8 mouse cellular contexts compared by ENCODE assay signal in genomic region chr8:126474299-126475187, GRCm38 (mm10). TPM values are rescaled to one million over a fixed set of nuclear protein-coding genes. Genes with fewer than 3 reads are reported as not detected.
DNase-seq lines count a peak whose midpoint lies in the region; ATAC-seq lines count a peak whose summit lies in the region.

Gene Tarbp1, minus strand, starts transcription at chr8:126475065.

- H3K4me1 ChIP-seq in embryonic facial prominence, embryonic 11.5 days (ENCODE audit: control insufficient read depth, insufficient read depth, low read length) = no peaks in the 10 kb centered on the region
- peaks cover 4% of the 10 kb centered on the region for H3K4me1 ChIP-seq in midbrain, embryonic 11.5 days (ENCODE audit: control insufficient read depth, insufficient read depth, low read length)

- intact Hi-C loops in left cerebral cortex, postnatal 4 days (cut with DNase I) = loop anchor here (10.0 kb wide), 1 partner anchor 520 kb away; no protein-coding TSS in a partner anchor

- peak; percentile 95 for DNase-seq in adrenal gland, postnatal 14 days
- DNase-seq in embryonic facial prominence, embryonic 11.5 days (ENCODE audit: low spot score) = peak; percentile 93
- peak; percentile 99 for DNase-seq in heart, adult 11 months
- peak; percentile 87 for DNase-seq in kidney, adult 11 months
- peak; percentile 95 for DNase-seq in left cerebral cortex, postnatal 4 days
- DNase-seq in midbrain, embryonic 11.5 days (ENCODE audit: low spot score, missing footprints) = peak; percentile 99
- peak; percentile 93 for DNase-seq in right cerebral cortex, postnatal 4 days
- peak; percentile 87 for DNase-seq in yolk sac, embryonic 10.5 days (ENCODE audit: low spot score)

- peak; percentile 92 for ATAC-seq in embryonic facial prominence, embryonic 11.5 days (replicated peaks; ENCODE audit: insufficient number of reproducible peaks, low FRiP score, low TSS enrichment, low read depth)
- peak; percentile 93 for ATAC-seq in midbrain, embryonic 11.5 days (ENCODE audit: low FRiP score)

- H3K9me3 ChIP-seq in embryonic facial prominence, embryonic 11.5 days (replicated peaks; ENCODE audit: control insufficient read depth, low read length) = no peaks in the 10 kb centered on the region
- no peaks in the 10 kb centered on the region for H3K9me3 ChIP-seq in midbrain, embryonic 11.5 days (ENCODE audit: control insufficient read depth, low read length)

- peak within 1 kb of the TSS; percentile 62 for H3K27ac ChIP-seq in embryonic facial prominence, embryonic 11.5 days (replicated peaks; ENCODE audit: low read depth, low read length)
- H3K27ac ChIP-seq in midbrain, embryonic 11.5 days (ENCODE audit: low read depth, low read length) = peak within 1 kb of the TSS; percentile 58

- under 1% methylated on average over 108 of the region's 124 CpGs for WGBS in embryonic facial prominence, embryonic 11.5 days
- under 1% methylated on average over 119 of the region's 124 CpGs for WGBS in midbrain, embryonic 11.5 days

- H3K27me3 ChIP-seq in embryonic facial prominence, embryonic 11.5 days (ENCODE audit: control insufficient read depth, insufficient read depth, low read length) = no peaks in the 10 kb centered on the region
- H3K27me3 ChIP-seq in midbrain, embryonic 11.5 days (ENCODE audit: control insufficient read depth, insufficient read depth, low read length) = no peaks in the 10 kb centered on the region; the same call in 1 of the 2 replicates

- peak within 1 kb of the TSS; percentile 74 for H3K9ac ChIP-seq in embryonic facial prominence, embryonic 11.5 days (replicated peaks; ENCODE audit: low read length)
- H3K9ac ChIP-seq in midbrain, embryonic 11.5 days (ENCODE audit: low read length) = peak within 1 kb of the TSS; percentile 78

- no peaks in the 10 kb centered on the region for H3K36me3 ChIP-seq in embryonic facial prominence, embryonic 11.5 days (replicated peaks; ENCODE audit: control insufficient read depth, insufficient read depth, low read depth, low read length)
- 0 out of 2 replicates have a peak, but pooled peaks cover 2% of the 10 kb centered on the region for H3K36me3 ChIP-seq in midbrain, embryonic 11.5 days (ENCODE audit: control insufficient read depth, insufficient read depth, low read length)

- H3K4me2 ChIP-seq in embryonic facial prominence, embryonic 11.5 days (ENCODE audit: low read depth, low read length) = peak within 1 kb of the TSS; percentile 82
- H3K4me2 ChIP-seq in midbrain, embryonic 11.5 days = peak within 1 kb of the TSS; percentile 86

- H3K4me3 ChIP-seq in embryonic facial prominence, embryonic 11.5 days (ENCODE audit: low read depth, low read length) = peak within 1 kb of the TSS; percentile 88
- H3K4me3 ChIP-seq in midbrain, embryonic 11.5 days (ENCODE audit: low read depth, low read length) = peak within 1 kb of the TSS; percentile 76

RNA-seq across cellular contexts. Expression of gene Tarbp1, which starts in this region (rescaled TPM):
- 9.4 and 10.0 TPM in 2 replicates for total RNA-seq in adrenal gland, postnatal 14 days (2021)
- 2.6 and 3.4 TPM in 2 replicates for polyA plus RNA-seq in embryonic facial prominence, embryonic 11.5 days (2014; fragmentation: Nextera tagmentation; extraction: Ambion mirVana)
- 1 to 10 TPM; 4.8 to 4.9 TPM for total RNA-seq in left cerebral cortex, postnatal 4 days (2021)
- 2.2 TPM in 2 replicates for polyA plus RNA-seq in midbrain, embryonic 11.5 days (2014; fragmentation: Nextera tagmentation; extraction: Ambion mirVana)

Comparison
In these comparisons a context has a peak if more than half of its experiments do, and no peak if none do; other contexts are left out.
1. Peak in every context shown above with its lines: DNase-seq, ATAC-seq, H3K4me3 ChIP-seq and H3K27ac ChIP-seq.